Mouse (Mus musculus) stomach, postnatal 0 days (tissue): ENCODE measurements around the gene Psmd13. TPM values are rescaled to one million over a fixed set of nuclear protein-coding genes. Genes with fewer than 3 reads are reported as not detected.
"Not testable (repeated sequence)": the region's sequence is repeated elsewhere in the genome, so short reads cannot be mapped to it uniquely, and the experiment has no call there.

Source experiments
- ATAC-seq: fragments of 200-750 bp; cut with Nextera tagmentation; 2 replicates; pipeline ENCODE4 v1.8.0; 2017; ENCODE audit not compliant: low FRiP score, low TSS enrichment
- DNase-seq: peaks from one replicate; pipeline ENCODE4 v3.0.0-alpha.2; 2016; ENCODE audit warnings: low spot score
- H3K27ac ChIP-seq: fragments of 300-500 bp; sonication (generic); replicated peaks from 2 replicates; pipeline ENCODE4 v1.5.1; 2014; ENCODE audit warnings: mild to moderate bottlenecking, control low read depth
- H3K27me3 ChIP-seq: fragments of 300-500 bp; sonication (generic); 2 replicates; pipeline ENCODE4 v1.6.1; 2014; ENCODE audit warnings: low read length; ENCODE audit not compliant: control insufficient read depth, insufficient read depth
- H3K36me3 ChIP-seq: fragments of 300-500 bp; sonication (generic); 2 replicates; pipeline ENCODE4 v1.6.1; 2014; ENCODE audit warnings: low read length, mixed read lengths; ENCODE audit not compliant: control insufficient read depth, insufficient read depth
- H3K4me1 ChIP-seq: fragments of 300-500 bp; sonication (generic); replicated peaks from 2 replicates; pipeline ENCODE4 v1.6.1; 2014; ENCODE audit warnings: antibody characterized with exemption; ENCODE audit not compliant: control insufficient read depth, insufficient read depth
- H3K4me2 ChIP-seq: fragments of 300-500 bp; sonication (generic); replicated peaks from 2 replicates; pipeline ENCODE4 v1.6.1; 2014; ENCODE audit warnings: low read depth, mild to moderate bottlenecking, control low read depth, moderate library complexity
- H3K4me3 ChIP-seq: fragments of 300-500 bp; sonication (generic); 2 replicates; pipeline ENCODE4 v1.5.1; 2014; ENCODE audit warnings: low read depth, low read length, control low read depth
- H3K9ac ChIP-seq: fragments of 300-500 bp; sonication (generic); 2 replicates; pipeline ENCODE4 v1.6.1; 2014; ENCODE audit warnings: mild to moderate bottlenecking, low read length, control low read depth, mixed read lengths
- H3K9me3 ChIP-seq: fragments of 300-500 bp; sonication (generic); 2 replicates; pipeline ENCODE4 v1.6.1; 2016; ENCODE audit warnings: low read length; ENCODE audit not compliant: control insufficient read depth
- CTCF ChIP-seq: IDR thresholded peaks from 2 replicates; pipeline ENCODE4 v1.5.1; 2016; ENCODE audit warnings: antibody characterized with exemption, low read depth, mild to moderate bottlenecking, moderate library complexity
- EP300 ChIP-seq: optimal IDR thresholded peaks from 2 replicates; pipeline ENCODE3; 2016; ENCODE audit warnings: antibody characterized with exemption
- WGBS: fragments of 180-500 bp; shearing (Covaris S2); extraction: QIAGEN DNeasy Blood & Tissue Kit; methylation state at CpG from one replicate; pipeline ENCODE4 v1.1.7; 2014; 5-methylcytosine and 5-hydroxymethylcytosine counted together
- polyA plus RNA-seq: library from polyadenylated mRNA; unstranded; fragments of >200 nt; fragmentation: Nextera tagmentation; extraction: Ambion mirVana; gene quantifications from 2 replicates; pipeline ENCODE4 v1.2.1, GENCODE M21; 2015

Gene Psmd13
- polyA plus RNA-seq, 1 experiment from 2014 or later: 160 TPM

GRCm38 (mm10) chr7:140880419-140880818 lies 1.3 kb upstream of the Psmd13 start:
- no peaks in the 10 kb centered on the region for H3K27me3 ChIP-seq
- no peaks in the 10 kb centered on the region; the same call in 1 of the 2 replicates for H3K36me3 ChIP-seq
- H3K9ac ChIP-seq: no peak overlapping the region
- WGBS: 75% methylated on average over 3 of the region's 3 CpGs
- DNase-seq: no peak
- H3K27ac ChIP-seq: no peak overlapping the region
- ATAC-seq: no peak
- H3K4me2 ChIP-seq: no peak overlapping the region
- H3K4me1 ChIP-seq: no peaks in the 10 kb centered on the region
- H3K9me3 ChIP-seq: no peaks in the 10 kb centered on the region
- H3K4me3 ChIP-seq: no peak overlapping the region
- no peak for TF ChIP-seq EP300
- no peak for TF ChIP-seq CTCF

GRCm38 (mm10) chr7:140880865-140881515 lies 778 bp upstream of the Psmd13 start:
- H3K9me3 ChIP-seq: no peaks in the 10 kb centered on the region
- ATAC-seq (no peak), DNase-seq (no peak)
- no peaks in the 10 kb centered on the region; the same call in 1 of the 2 replicates for H3K36me3 ChIP-seq
- H3K27ac ChIP-seq: no peak overlapping the region
- no peaks in the 10 kb centered on the region for H3K4me1 ChIP-seq
- TF ChIP-seq CTCF: no peak
- H3K9ac ChIP-seq: peak overlapping the region; percentile 72; the same call in 1 of the 2 replicates
- H3K27me3 ChIP-seq: no peaks in the 10 kb centered on the region
- 13% methylated on average over 8 of the region's 8 CpGs for WGBS
- H3K4me2 ChIP-seq: peak overlapping the region; percentile 80
- peak overlapping the region; percentile 71 for H3K4me3 ChIP-seq

- no peak for TF ChIP-seq CTCF
- TF ChIP-seq EP300: no peak
- Histone ChIP-seq H3K36me3 (peaks cover 3% of the 10 kb centered on the region; the same call in 1 of the 2 replicates), H3K9me3 (no peaks in the 10 kb centered on the region), H3K27ac (peak overlapping the region; percentile 88), H3K4me2 (peak overlapping the region; percentile 80), H3K4me1 (no peaks in the 10 kb centered on the region), H3K4me3 (peak overlapping the region; percentile 71), H3K9ac (peak overlapping the region; percentile 72), H3K27me3 (no peaks in the 10 kb centered on the region)
- WGBS: 0% methylated on average over 12 of the region's 12 CpGs
- no peak; the same call in 1 of the 2 replicates for ATAC-seq
- no peak for DNase-seq
Measured at GRCm38 (mm10) chr7:140882469-140882803, 668 bp downstream of the Psmd13 start.

- whole genome bisulfite sequencing: 96% methylated on average over 16 of the region's 16 CpGs
- not testable (repeated sequence) for H3K9me3 ChIP-seq, H3K4me1 ChIP-seq, H3K27me3 ChIP-seq, H3K4me2 ChIP-seq, H3K9ac ChIP-seq, H3K4me3 ChIP-seq, H3K27ac ChIP-seq, ATAC-seq, DNase-seq
- H3K36me3 ChIP-seq: peaks cover 25% of the 10 kb centered on the region
Measured at GRCm38 (mm10) chr7:140890636-140891035, 8.9 kb downstream of the Psmd13 start.

- TF ChIP-seq CTCF (no peak), EP300 (no peak)
- Histone ChIP-seq H3K27ac (no peak overlapping the region), H3K9ac (no peak overlapping the region), H3K9me3 (no peaks in the 10 kb centered on the region), H3K27me3 (no peaks in the 10 kb centered on the region), H3K4me3 (no peak overlapping the region), H3K4me1 (no peaks in the 10 kb centered on the region), H3K36me3 (peaks cover 30% of the 10 kb centered on the region), H3K4me2 (no peak overlapping the region)
- DNase-seq (no peak), ATAC-seq (no peak)
- WGBS: 93% methylated on average over 7 of the region's 7 CpGs
Measured at GRCm38 (mm10) chr7:140894031-140894430, 12.3 kb downstream of the Psmd13 start.

- no peak overlapping the region for H3K27ac ChIP-seq
- H3K27me3 ChIP-seq: no peaks in the 10 kb centered on the region
- no peaks in the 10 kb centered on the region for H3K4me1 ChIP-seq
- 89% methylated on average over 3 of the region's 3 CpGs for WGBS
- H3K4me3 ChIP-seq: no peak overlapping the region
- DNase-seq (no peak), ATAC-seq (no peak)
- TF ChIP-seq CTCF (no peak), EP300 (no peak)
- H3K9me3 ChIP-seq: no peaks in the 10 kb centered on the region
- no peak overlapping the region for H3K4me2 ChIP-seq
- H3K36me3 ChIP-seq: peaks cover 29% of the 10 kb centered on the region
- H3K9ac ChIP-seq: no peak overlapping the region
Measured at GRCm38 (mm10) chr7:140894611-140895010, 12.8 kb downstream of the Psmd13 start.
